ENCODE assay signal across 10 mouse cellular contexts in the genomic region with DNA sequence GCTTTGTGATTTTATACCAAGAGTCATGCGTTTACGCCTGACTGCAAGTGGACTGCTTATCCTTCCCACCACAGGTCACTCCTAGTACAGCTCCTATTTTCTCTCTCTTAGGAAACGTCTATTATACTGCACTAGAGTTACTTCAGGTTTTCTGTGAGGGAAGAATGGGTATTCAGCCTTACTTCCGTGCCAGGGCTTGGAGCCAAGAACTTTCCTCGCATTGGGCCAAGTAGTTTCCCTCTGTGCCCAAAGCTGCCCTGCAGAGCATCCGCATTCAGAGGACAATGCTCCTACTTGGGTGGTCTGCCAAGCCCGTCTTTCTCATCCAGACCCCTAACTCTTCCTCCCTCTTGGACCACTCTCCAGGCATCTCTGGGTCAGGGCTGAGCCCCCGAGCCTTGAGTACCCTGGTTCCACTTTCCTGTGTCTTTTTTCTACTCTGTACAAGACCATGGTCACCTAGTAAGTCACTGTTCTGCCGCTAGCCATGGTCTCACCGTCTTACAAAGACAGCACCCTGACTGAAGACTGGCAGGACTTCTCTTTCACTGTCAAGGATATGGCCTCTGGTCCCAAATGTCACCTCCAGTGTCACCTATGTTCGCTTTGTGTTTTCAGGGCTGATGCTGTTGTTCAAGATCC.
DNase-seq lines count a peak whose midpoint lies in the region; ATAC-seq lines count a peak whose summit lies in the region.
"Had no signal": no experiment of that assay in that cellular context is flagged by ENCODE, and none has a peak within 500 bp of the region (broad histone marks: within the 10 kb centered on the region; RNA-seq: fewer than 3 reads in every experiment).

No protein-coding gene starts in this region.

- H3K27ac ChIP-seq in hindbrain, embryonic 13.5 days = no peak overlapping the region
- no peak overlapping the region for H3K27ac ChIP-seq in hindbrain, embryonic 10.5 days
- H3K27ac ChIP-seq: limb, embryonic 15.5 days had no signal

- 0 out of 2 replicates have a peak, but pooled peaks cover 3% of the 10 kb centered on the region for H3K4me1 ChIP-seq in hindbrain, embryonic 13.5 days (replicated peaks)
- H3K4me1 ChIP-seq in hindbrain, embryonic 10.5 days (replicated peaks) = peaks cover 9% of the 10 kb centered on the region; the same call in 1 of the 2 replicates
- H3K4me1 ChIP-seq: limb, embryonic 15.5 days had no signal

- no peak overlapping the region for H3K4me2 ChIP-seq in hindbrain, embryonic 13.5 days
- H3K4me2 ChIP-seq: limb, embryonic 15.5 days had no signal

- no peak for DNase-seq in hindbrain, embryonic 10.5 days (ENCODE audit: low spot score)
- peak; percentile 44 for DNase-seq in Muller cell, postnatal 12 days (ENCODE audit: inconsistent ontology term)
- peak; percentile 8 to 14 for DNase-seq in cerebellum, adult 18-20 months
- DNase-seq in left cerebral cortex, postnatal 4 days = peak; percentile 85
- no peak for DNase-seq in retina, postnatal 1 day
- no peak for DNase-seq in embryo, embryonic 10.5 days (ENCODE audit: low spot score)

- H3K9ac ChIP-seq in hindbrain, embryonic 13.5 days = no peak overlapping the region
- H3K9ac ChIP-seq: limb, embryonic 15.5 days had no signal

- no peak overlapping the region for H3K4me3 ChIP-seq in hindbrain, embryonic 13.5 days
- no peak overlapping the region for H3K4me3 ChIP-seq in hindbrain, embryonic 10.5 days
- H3K4me3 ChIP-seq: limb, embryonic 15.5 days had no signal

- no peaks in the 10 kb centered on the region for H3K9me3 ChIP-seq in hindbrain, embryonic 13.5 days
- H3K9me3 ChIP-seq in hindbrain, embryonic 10.5 days = no peaks in the 10 kb centered on the region
- H3K9me3 ChIP-seq: limb, embryonic 15.5 days had no signal

- intact Hi-C loops in left cerebral cortex, postnatal 4 days (cut with DNase I) = no loop called here

- no peaks in the 10 kb centered on the region for H3K27me3 ChIP-seq in hindbrain, embryonic 13.5 days
- no peaks in the 10 kb centered on the region for H3K27me3 ChIP-seq in hindbrain, embryonic 10.5 days (ENCODE audit: insufficient read depth, poor library complexity, severe bottlenecking)
- H3K27me3 ChIP-seq: limb, embryonic 15.5 days had no signal

- WGBS in hindbrain, embryonic 13.5 days = 65% methylated on average over 11 of the region's 11 CpGs
- WGBS in hindbrain, embryonic 10.5 days = 77% methylated on average over 11 of the region's 11 CpGs

- peak; percentile 81 for ATAC-seq in hindbrain, embryonic 13.5 days (ENCODE audit: low FRiP score)
- no peak for ATAC-seq in CD4-positive, CD25-positive, alpha-beta regulatory T cell, adult 4 months
- ATAC-seq: intestine, postnatal 0 days had no signal

- no peaks in the 10 kb centered on the region for H3K36me3 ChIP-seq in hindbrain, embryonic 13.5 days
- no peaks in the 10 kb centered on the region for H3K36me3 ChIP-seq in hindbrain, embryonic 10.5 days
- H3K36me3 ChIP-seq: limb, embryonic 15.5 days had no signal

Comparison
In these comparisons a context has a peak if more than half of its experiments do, and no peak if none do; other contexts are left out.
1. DNase-seq: peak in Muller cell, postnatal 12 days (single experiment), cerebellum, adult 18-20 months (2 of 2) and left cerebral cortex, postnatal 4 days (single experiment); none in hindbrain, embryonic 10.5 days (single experiment), retina, postnatal 1 day (single experiment) and embryo, embryonic 10.5 days (single experiment).